Mouse (Mus musculus): ENCODE measurements around the gene Arhgef28. TPM values are rescaled to one million over a fixed set of nuclear protein-coding genes. Genes with fewer than 3 reads are reported as not detected.

Gene Arhgef28
- polyA plus RNA-seq, 1 experiment, result 13.9 TPM

DNA sequence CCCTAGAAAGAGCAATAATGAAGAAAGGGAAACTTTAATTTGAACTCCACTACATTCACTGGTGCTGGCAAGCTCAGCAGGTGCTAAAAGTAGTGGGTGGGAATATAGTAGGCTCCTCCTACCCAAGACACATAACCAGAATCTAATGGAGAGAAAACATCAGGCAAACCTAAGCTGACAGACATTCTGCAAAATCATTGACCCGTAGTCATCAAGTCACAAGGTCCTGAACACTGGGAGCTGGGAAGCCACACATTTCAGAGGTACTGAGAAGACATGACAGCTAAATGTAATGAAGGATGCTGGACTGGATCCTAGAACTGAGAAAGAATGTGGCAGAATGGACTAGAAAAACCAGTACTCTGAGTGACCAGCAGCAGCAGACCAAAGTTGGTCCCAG lies 24.3 kb upstream of the Arhgef28 start:
- Histone ChIP-seq H3K4me1 (ENCODE audit: control insufficient read depth, insufficient read depth, low read length) (no peaks in the 10 kb centered on the region), H3K4me3 (ENCODE audit: insufficient read depth, low read length) (no peak overlapping the region), H3K27ac (ENCODE audit: insufficient read depth, low read length) (no peak overlapping the region)
- TF ChIP-seq POLR2A (IDR thresholded peaks at IDR 0.05; ENCODE audit: extremely low read depth, insufficient read depth, low read length), result no peak
- TF ChIP-seq CTCF (IDR thresholded peaks at IDR 0.05; ENCODE audit: extremely low read depth, insufficient read depth, low read length), result no peak

DNA sequence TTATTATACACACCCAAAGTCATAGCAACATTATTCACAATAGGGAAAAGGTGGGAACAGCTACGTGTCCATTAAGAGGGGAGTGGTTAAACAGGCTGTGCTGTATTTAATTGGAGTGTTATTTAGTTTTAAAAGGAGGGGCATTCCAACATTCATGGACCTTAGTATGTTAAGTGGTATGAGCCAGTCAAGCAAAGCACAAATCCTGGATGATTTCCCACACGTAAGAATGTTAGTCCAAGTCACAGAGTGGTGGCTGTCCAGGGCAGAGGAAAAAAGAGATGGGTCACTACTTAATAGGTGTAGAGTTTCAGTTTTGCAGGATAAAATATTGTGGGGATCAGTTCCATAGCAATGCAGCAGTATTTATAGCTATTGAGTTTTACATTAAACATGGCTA lies 20.0 kb upstream of the Arhgef28 start:
- no peak for TF ChIP-seq CTCF (IDR thresholded peaks at IDR 0.05; ENCODE audit: extremely low read depth, insufficient read depth, low read length)
- no peak for TF ChIP-seq POLR2A (IDR thresholded peaks at IDR 0.05; ENCODE audit: extremely low read depth, insufficient read depth, low read length)

GRCm38 (mm10) chr13:98222848-98223247 lies 16.6 kb upstream of the Arhgef28 start:
- H3K4me3 ChIP-seq (ENCODE audit: insufficient read depth, low read length), result no peak overlapping the region
- TF ChIP-seq CTCF (IDR thresholded peaks at IDR 0.05; ENCODE audit: extremely low read depth, insufficient read depth, low read length) (peak; percentile 62), POLR2A (IDR thresholded peaks at IDR 0.05; ENCODE audit: extremely low read depth, insufficient read depth, low read length) (no peak)

More for the DNA sequence above, 20.0 kb upstream of the Arhgef28 start:
- H3K4me1 ChIP-seq (ENCODE audit: control insufficient read depth, insufficient read depth, low read length), result no peaks in the 10 kb centered on the region
- H3K27ac ChIP-seq (ENCODE audit: insufficient read depth, low read length), result no peak overlapping the region
- H3K4me3 ChIP-seq (ENCODE audit: insufficient read depth, low read length), result no peak overlapping the region

DNA sequence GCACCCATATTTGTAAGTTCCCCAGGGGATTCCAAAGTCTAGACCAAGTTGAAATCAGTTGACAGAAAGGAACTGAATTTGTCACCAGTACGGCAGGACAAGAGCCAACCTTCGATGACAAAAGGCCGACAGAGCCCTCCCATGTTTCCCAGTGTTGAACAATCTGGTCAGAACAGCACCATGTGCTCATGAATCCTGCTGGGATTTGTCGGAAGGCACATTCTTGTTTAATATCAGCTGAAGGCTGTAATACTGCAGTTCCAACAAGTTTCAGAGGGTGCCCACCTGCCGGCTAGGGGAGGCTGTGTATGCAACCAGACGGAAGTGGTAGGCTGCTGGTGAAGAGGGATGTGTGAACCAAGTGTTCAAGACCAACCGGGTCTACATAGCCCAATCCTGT lies 3.9 kb upstream of the Arhgef28 start:
- TF ChIP-seq CTCF (IDR thresholded peaks at IDR 0.05; ENCODE audit: extremely low read depth, insufficient read depth, low read length), result no peak
- TF ChIP-seq POLR2A (IDR thresholded peaks at IDR 0.05; ENCODE audit: extremely low read depth, insufficient read depth, low read length), result no peak
- H3K27ac ChIP-seq (ENCODE audit: insufficient read depth, low read length), result no peak overlapping the region
- H3K4me1 ChIP-seq (ENCODE audit: control insufficient read depth, insufficient read depth, low read length), result 0 out of 2 replicates have a peak, but pooled peaks cover 2% of the 10 kb centered on the region
- H3K4me3 ChIP-seq (ENCODE audit: insufficient read depth, low read length), result no peak overlapping the region

More at GRCm38 (mm10) chr13:98222848-98223247, 16.6 kb upstream of the Arhgef28 start:
- H3K4me1 ChIP-seq (ENCODE audit: control insufficient read depth, insufficient read depth, low read length), result no peaks in the 10 kb centered on the region
- H3K27ac ChIP-seq (ENCODE audit: insufficient read depth, low read length), result no peak overlapping the region

GRCm38 (mm10) chr13:98208842-98209241 lies 2.6 kb upstream of the Arhgef28 start:
- no peak overlapping the region for H3K27ac ChIP-seq (ENCODE audit: insufficient read depth, low read length)
- TF ChIP-seq CTCF (IDR thresholded peaks at IDR 0.05; ENCODE audit: extremely low read depth, insufficient read depth, low read length) (peak; percentile 52), POLR2A (IDR thresholded peaks at IDR 0.05; ENCODE audit: extremely low read depth, insufficient read depth, low read length) (no peak)
- 0 out of 2 replicates have a peak, but pooled peaks cover 2% of the 10 kb centered on the region for H3K4me1 ChIP-seq (ENCODE audit: control insufficient read depth, insufficient read depth, low read length)
- H3K4me3 ChIP-seq (ENCODE audit: insufficient read depth, low read length), result no peak overlapping the region

DNA sequence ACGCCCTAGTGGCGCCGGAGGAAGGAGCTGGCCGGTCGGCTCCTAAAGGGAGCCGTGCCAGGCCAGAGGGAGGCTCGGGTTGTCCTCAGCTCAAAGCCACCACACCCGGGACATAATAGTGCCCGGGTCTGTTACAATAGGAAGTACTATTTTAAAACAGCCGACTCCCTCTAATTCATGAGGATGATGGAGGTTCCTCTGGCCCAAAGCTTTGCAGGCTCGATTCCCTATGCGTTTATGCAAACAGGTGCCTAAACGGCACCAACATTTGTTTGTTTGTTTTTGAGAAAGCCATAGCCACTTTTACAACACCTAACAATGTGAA lies 269 bp upstream of the Arhgef28 start:
- Histone ChIP-seq H3K4me1 (ENCODE audit: control insufficient read depth, insufficient read depth, low read length) (0 out of 2 replicates have a peak, but pooled peaks cover 2% of the 10 kb centered on the region), H3K27ac (ENCODE audit: insufficient read depth, low read length) (0 out of 2 replicates have a peak overlapping the region, but pooled peaks have one; percentile 42), H3K4me3 (ENCODE audit: insufficient read depth, low read length) (peak overlapping the region; percentile 66)
- no peak for TF ChIP-seq CTCF (IDR thresholded peaks at IDR 0.05; ENCODE audit: extremely low read depth, insufficient read depth, low read length)
- no peak for TF ChIP-seq POLR2A (IDR thresholded peaks at IDR 0.05; ENCODE audit: extremely low read depth, insufficient read depth, low read length)

GRCm38 (mm10) chr13:98205111-98205510 lies 1.1 kb downstream of the Arhgef28 start:
- peak overlapping the region; percentile 66 for H3K4me3 ChIP-seq (ENCODE audit: insufficient read depth, low read length)

DNA sequence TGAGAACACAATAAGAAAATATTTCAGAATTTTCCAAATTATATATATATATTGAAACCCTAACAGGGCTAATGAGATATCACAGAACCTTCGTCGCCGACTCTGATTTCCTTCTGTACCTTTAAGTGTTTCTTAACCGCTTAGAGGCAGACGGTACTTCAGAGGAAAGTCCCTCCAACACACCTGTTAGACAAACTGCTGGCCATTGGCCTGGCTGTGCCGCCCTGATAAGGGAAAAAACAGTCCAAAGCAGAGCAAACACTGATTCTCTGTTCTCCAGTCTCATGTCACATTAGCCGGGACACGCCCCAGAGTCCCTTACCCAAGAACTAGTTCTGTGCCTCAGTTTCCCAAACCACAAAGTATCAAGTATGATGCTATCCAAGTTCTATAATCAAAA lies 1.9 kb downstream of the Arhgef28 start:
- TF ChIP-seq POLR2A (IDR thresholded peaks at IDR 0.05; ENCODE audit: extremely low read depth, insufficient read depth, low read length) (no peak), CTCF (IDR thresholded peaks at IDR 0.05; ENCODE audit: extremely low read depth, insufficient read depth, low read length) (no peak)
- Histone ChIP-seq H3K27ac (ENCODE audit: insufficient read depth, low read length) (no peak overlapping the region), H3K4me1 (ENCODE audit: control insufficient read depth, insufficient read depth, low read length) (0 out of 2 replicates have a peak, but pooled peaks cover 2% of the 10 kb centered on the region), H3K4me3 (ENCODE audit: insufficient read depth, low read length) (no peak overlapping the region)

More at GRCm38 (mm10) chr13:98205111-98205510, 1.1 kb downstream of the Arhgef28 start:
- TF ChIP-seq CTCF (IDR thresholded peaks at IDR 0.05; ENCODE audit: extremely low read depth, insufficient read depth, low read length) (no peak), POLR2A (IDR thresholded peaks at IDR 0.05; ENCODE audit: extremely low read depth, insufficient read depth, low read length) (no peak)
- Histone ChIP-seq H3K27ac (ENCODE audit: insufficient read depth, low read length) (no peak overlapping the region), H3K4me1 (ENCODE audit: control insufficient read depth, insufficient read depth, low read length) (0 out of 2 replicates have a peak, but pooled peaks cover 2% of the 10 kb centered on the region)

- 0 out of 2 replicates have a peak, but pooled peaks cover 1% of the 10 kb centered on the region for H3K4me1 ChIP-seq (ENCODE audit: control insufficient read depth, insufficient read depth, low read length)
- H3K27ac ChIP-seq (ENCODE audit: insufficient read depth, low read length), result no peak overlapping the region
- TF ChIP-seq CTCF (IDR thresholded peaks at IDR 0.05; ENCODE audit: extremely low read depth, insufficient read depth, low read length) (no peak), POLR2A (IDR thresholded peaks at IDR 0.05; ENCODE audit: extremely low read depth, insufficient read depth, low read length) (no peak)
- H3K4me3 ChIP-seq (ENCODE audit: insufficient read depth, low read length), result no peak overlapping the region
These were observed 4.8 kb downstream of the Arhgef28 start for GRCm38 (mm10) chr13:98201436-98201835.

DNA sequence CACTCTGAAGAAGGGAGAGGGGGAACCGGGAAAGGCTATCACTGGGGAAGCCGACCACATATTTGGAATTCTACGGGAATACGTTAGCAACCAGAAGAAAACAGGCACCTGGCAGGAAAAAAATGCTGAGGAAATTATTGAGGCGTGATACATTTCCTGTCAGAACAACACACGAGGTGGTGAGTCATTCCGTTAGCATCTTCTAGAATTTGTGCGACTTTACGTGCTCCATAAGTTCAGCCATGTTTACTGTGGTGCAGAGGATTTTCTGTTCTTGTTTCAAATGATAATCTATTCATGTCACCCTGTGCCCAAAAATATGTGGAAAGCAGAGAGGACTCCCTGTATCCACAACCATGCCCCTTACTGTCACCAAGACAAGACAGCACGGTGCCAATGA lies 13.6 kb downstream of the Arhgef28 start:
- Histone ChIP-seq H3K4me3 (ENCODE audit: insufficient read depth, low read length) (no peak overlapping the region), H3K4me1 (ENCODE audit: control insufficient read depth, insufficient read depth, low read length) (no peaks in the 10 kb centered on the region), H3K27ac (ENCODE audit: insufficient read depth, low read length) (no peak overlapping the region)
- no peak for TF ChIP-seq POLR2A (IDR thresholded peaks at IDR 0.05; ENCODE audit: extremely low read depth, insufficient read depth, low read length)
- no peak for TF ChIP-seq CTCF (IDR thresholded peaks at IDR 0.05; ENCODE audit: extremely low read depth, insufficient read depth, low read length)
